Mouse (Mus musculus): ENCODE results near the gene Cpe. TPM values are rescaled to one million over a fixed set of nuclear protein-coding genes. Genes with fewer than 3 reads are reported as not detected.

Gene Cpe
- total and polyA plus RNA-seq, 3 experiments, result 0.13 TPM; not detected in 2

GRCm38 (mm10) chr8:64543441-64543840 lies 149.4 kb downstream of the Cpe start:
- Histone ChIP-seq H3K27me3 (replicated peaks) (no peaks in the 10 kb centered on the region), H3K4me3 (replicated peaks in 1 of 3; ENCODE audit: low read depth in 2 of 3, low read length in 2 of 3, poor library complexity in 1 of 3) (no peak overlapping the region), H3K27ac (ENCODE audit: insufficient read depth, low read depth) (no peak overlapping the region), H3K79me2 (replicated peaks; ENCODE audit: control insufficient read depth, extremely low read depth, insufficient read depth, poor library complexity, severe bottlenecking) (no peaks in the 10 kb centered on the region), H3K9me3 (replicated peaks; ENCODE audit: low read length) (peaks cover 4% of the 10 kb centered on the region), H3K9ac (ENCODE audit: insufficient read depth, low read depth) (no peak overlapping the region), H3K4me1 (ENCODE audit: control insufficient read depth in 1 of 2, insufficient read depth in 2 of 2) (no peaks in the 10 kb centered on the region), H3K4me2 (ENCODE audit: insufficient read depth, low read depth, poor library complexity, severe bottlenecking) (no peak overlapping the region), H3K36me3 (replicated peaks in 1 of 2; ENCODE audit: control insufficient read depth in 1 of 2, insufficient read depth in 1 of 2, low read length in 1 of 2) (no peaks in the 10 kb centered on the region)
- in situ Hi-C loops (cut with MboI; ENCODE audit: low pct_ligation_motif_present, low pct_unique_long_range_greater_than_20kb, low sequenced_read_pairs) (loop anchor here (25.0 kb wide), 1 partner anchor 531 kb away; no protein-coding TSS in a partner anchor), dilution Hi-C loops (cut with MboI; ENCODE audit: extremely low pct_ligation_motif_present, extremely low pct_unique_long_range_greater_than_20kb, low sequenced_read_pairs) (no loop called here)
- no peak for DNase-seq (ENCODE audit: extremely low read depth)
- no peak for TF ChIP-seq SIN3A (IDR thresholded peaks at IDR 0.05; ENCODE audit: low read length)
- no peak for TF ChIP-seq HCFC1 (IDR thresholded peaks at IDR 0.05; ENCODE audit: low read depth, low read length)
- no peak for TF ChIP-seq ZKSCAN1 (IDR thresholded peaks at IDR 0.05; ENCODE audit: borderline replicate concordance, low read depth, low read length)
- no peak for TF ChIP-seq POLR2AphosphoS2 (IDR thresholded peaks at IDR 0.05; ENCODE audit: low read depth, low read length)
- TF ChIP-seq GABPA (IDR thresholded peaks at IDR 0.05; ENCODE audit: insufficient replicate concordance, low read depth, low read length), result no peak

Other genes with a start within 250 kb of the Cpe start
- 50.6 and 51.7 TPM in 2 replicates for gene Msmo1, start 40.7 kb upstream of the Cpe start, total RNA-seq (2012; rRNA removed)
- 245 and 359 TPM in 2 replicates for gene Msmo1, start 40.7 kb upstream of the Cpe start, total RNA-seq (2014; rRNA removed)
- gene Msmo1, start 40.7 kb upstream of the Cpe start, polyA plus RNA-seq (2012; ENCODE audit: insufficient read length, low read depth), result 107 and 124 TPM in 2 replicates
- gene Klhl2, start 157.0 kb upstream of the Cpe start, total RNA-seq (2012; rRNA removed), result 11.5 and 12.3 TPM in 2 replicates
- gene Klhl2, start 157.0 kb upstream of the Cpe start, total RNA-seq (2014; rRNA removed), result 10.8 and 11.8 TPM in 2 replicates
- gene Klhl2, start 157.0 kb upstream of the Cpe start, polyA plus RNA-seq (2012; ENCODE audit: insufficient read length, low read depth), result 9.3 and 11.0 TPM in 2 replicates

Data from CH12.LX (cell line).